Mouse (Mus musculus): ENCODE measurements around the gene Pin1rt1.

GRCm38 (mm10) chr2:104690720-104691119 lies 25.5 kb downstream of the Pin1rt1 start:
- no peak for TF ChIP-seq CTCF (IDR thresholded peaks at IDR 0.05; ENCODE audit: control insufficient read depth, insufficient read depth, insufficient replicate concordance, low read depth, low read length)
- no peak for TF ChIP-seq POLR2A (IDR thresholded peaks at IDR 0.05; ENCODE audit: control insufficient read depth, low read depth, low read length)

Data from testis, adult 2 months (tissue).